In the genomic region with DNA sequence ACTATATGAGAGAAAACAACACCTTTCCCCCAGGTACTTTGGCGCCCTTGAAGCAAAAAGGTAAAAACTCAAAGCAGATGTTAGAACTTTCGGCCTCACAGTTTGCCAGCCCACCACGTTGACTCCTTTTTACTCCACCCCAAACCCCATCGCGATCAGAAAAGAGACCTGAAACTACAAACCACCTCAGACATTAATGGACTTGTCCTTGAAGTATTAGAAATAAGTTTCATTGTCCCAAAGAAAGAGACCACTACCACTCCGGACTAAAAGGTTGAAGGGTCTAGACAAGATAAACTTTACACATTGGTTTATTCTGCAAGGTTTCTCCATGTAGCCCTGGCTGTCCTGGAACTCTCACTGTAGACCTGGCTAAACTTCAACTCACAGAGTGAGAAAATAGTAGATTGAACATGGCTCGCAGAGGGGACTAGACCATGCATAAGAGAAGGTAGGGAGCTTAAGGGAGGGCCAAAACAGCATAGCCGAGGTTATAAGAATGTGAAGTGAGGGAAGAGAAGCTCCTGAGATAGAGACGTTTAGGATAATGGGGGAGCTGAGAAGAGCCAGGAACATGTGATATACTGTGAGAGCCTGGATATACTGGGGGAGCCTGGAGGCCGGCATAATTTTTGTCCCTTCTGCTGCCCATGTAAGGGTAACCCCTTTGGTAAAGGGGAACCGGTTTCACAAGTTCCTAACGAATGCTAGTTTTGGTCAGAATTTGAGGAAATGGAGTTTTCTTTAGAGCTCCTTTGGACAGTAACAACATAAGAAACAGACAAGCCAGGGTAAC, we compare ENCODE assay signal across 1 mouse cellular context.
TF ChIP-seq lines count a peak whose summit lies in the region.

No protein-coding gene starts in this region.

TF ChIP-seq in MEL, 35 proteins besides CTCF, POLR2A, EP300 and RAD21:
- TF ChIP-seq HCFC1 (IDR thresholded peaks at IDR 0.05; ENCODE audit: low read depth, low read length) (no peak), MYC (IDR thresholded peaks at IDR 0.05; ENCODE audit: low read depth, low read length) (peak; percentile 66), MYB (IDR thresholded peaks at IDR 0.05; ENCODE audit: low read depth, low read length) (no peak), ETS1 (IDR thresholded peaks at IDR 0.05; ENCODE audit: low read depth, low read length) (peak; percentile 4; the same call in 1 of the 2 replicates), MEF2A (IDR thresholded peaks at IDR 0.05; ENCODE audit: extremely low read depth, insufficient replicate concordance, low read depth, low read length, poor library complexity, severe bottlenecking) (no peak), ZNF384 (IDR thresholded peaks at IDR 0.05; ENCODE audit: low read depth, low read length) (no peak), ZMIZ1 (IDR thresholded peaks at IDR 0.05; ENCODE audit: low read depth, low read length) (peak; percentile 18; the same call in 1 of the 2 replicates), UBTF (IDR thresholded peaks at IDR 0.05; ENCODE audit: borderline replicate concordance, insufficient read depth, low read depth, low read length) (0 out of 2 replicates have a peak, but pooled peaks have one; percentile 7)
